Mouse (Mus musculus) midbrain, embryonic 14.5 days (tissue): ENCODE results near the gene Apba3. TPM values are rescaled to one million over a fixed set of nuclear protein-coding genes. Genes with fewer than 3 reads are reported as not detected.

Source experiments
- ATAC-seq: fragments of 200-750 bp; cut with Nextera tagmentation; 2 replicates; pipeline ENCODE4 v1.8.0; 2017; ENCODE audit warnings: moderate number of reproducible peaks, moderate library complexity; ENCODE audit not compliant: low FRiP score, low TSS enrichment
- DNase-seq: peaks from one replicate; pipeline ENCODE4 v3.0.0-alpha.2; 2015
- H3K27ac ChIP-seq: fragments of 300-500 bp; sonication (generic); replicated peaks from 2 replicates; pipeline ENCODE4 v1.5.1; 2014; ENCODE audit warnings: mild to moderate bottlenecking, low read depth, low read length, moderate library complexity
- H3K27me3 ChIP-seq: fragments of 300-500 bp; sonication (generic); 2 replicates; pipeline ENCODE4 v1.6.1; 2014; ENCODE audit warnings: low read length, control low read depth, mixed read lengths; ENCODE audit not compliant: control insufficient read depth, insufficient read depth
- H3K36me3 ChIP-seq: fragments of 300-500 bp; sonication (generic); 2 replicates; pipeline ENCODE4 v1.6.1; 2014; ENCODE audit warnings: low read length, control low read depth; ENCODE audit not compliant: control insufficient read depth, insufficient read depth
- H3K4me1 ChIP-seq: fragments of 300-500 bp; sonication (generic); 2 replicates; pipeline ENCODE4 v1.6.1; 2014; ENCODE audit warnings: mild to moderate bottlenecking, antibody characterized with exemption, low read length, control low read depth; ENCODE audit not compliant: control insufficient read depth, insufficient read depth
- H3K4me2 ChIP-seq: fragments of 300-500 bp; sonication (generic); 2 replicates; pipeline ENCODE4 v1.6.1; 2014; ENCODE audit warnings: mild to moderate bottlenecking, low read length, moderate library complexity
- H3K4me3 ChIP-seq: fragments of 300-500 bp; sonication (generic); replicated peaks from 2 replicates; pipeline ENCODE4 v1.5.1; 2014; ENCODE audit warnings: low read depth, low read length
- H3K9ac ChIP-seq: fragments of 300-500 bp; sonication (generic); replicated peaks from 2 replicates; pipeline ENCODE4 v1.6.1; 2014; ENCODE audit warnings: mild to moderate bottlenecking, low read length, moderate library complexity
- H3K9me3 ChIP-seq: fragments of 300-500 bp; sonication (generic); 2 replicates; pipeline ENCODE4 v1.6.1; 2016; ENCODE audit warnings: low read length, control low read depth, mixed read lengths; ENCODE audit not compliant: control insufficient read depth
- WGBS: fragments of 180-500 bp; shearing (Covaris S2); extraction: QIAGEN DNeasy Blood & Tissue Kit; methylation state at CpG from one replicate; pipeline ENCODE4 v1.1.7; 2014; 5-methylcytosine and 5-hydroxymethylcytosine counted together
- polyA plus RNA-seq: library from polyadenylated mRNA; unstranded; fragments of >200 nt; fragmentation: Nextera tagmentation; extraction: Ambion mirVana; gene quantifications from 2 replicates; pipeline ENCODE4 v1.2.1, GENCODE M21; 2014

Apba3 gene
- polyA plus RNA-seq, 1 experiment from 2014 or later, result 25.1 TPM

GRCm38 (mm10) chr10:81297845-81298244, 31.1 kb downstream of the Apba3 start:
- DNase-seq, result no peak
- H3K9me3 ChIP-seq, result no peaks in the 10 kb centered on the region
- no peak overlapping the region for H3K27ac ChIP-seq

GRCm38 (mm10) chr10:81298369-81299100, 31.8 kb downstream of the Apba3 start:
- 96% methylated on average over 17 of the region's 17 CpGs for WGBS
- Histone ChIP-seq H3K9ac (no peak overlapping the region), H3K4me2 (no peak overlapping the region), H3K36me3 (no peaks in the 10 kb centered on the region), H3K4me3 (no peak overlapping the region), H3K27ac (no peak overlapping the region), H3K27me3 (no peaks in the 10 kb centered on the region), H3K9me3 (no peaks in the 10 kb centered on the region), H3K4me1 (peaks cover 23% of the 10 kb centered on the region)
- ATAC-seq (no peak), DNase-seq (no peak)

More at GRCm38 (mm10) chr10:81297845-81298244, 31.1 kb downstream of the Apba3 start:
- H3K27me3 ChIP-seq, result no peaks in the 10 kb centered on the region
- no peaks in the 10 kb centered on the region for H3K36me3 ChIP-seq
- no peak overlapping the region for H3K4me3 ChIP-seq
- ATAC-seq, result no peak
- peaks cover 23% of the 10 kb centered on the region for H3K4me1 ChIP-seq
- H3K9ac ChIP-seq, result no peak overlapping the region
- 91% methylated on average over 10 of the region's 10 CpGs for WGBS
- H3K4me2 ChIP-seq, result no peak overlapping the region

- no peaks in the 10 kb centered on the region for H3K36me3 ChIP-seq
- no peaks in the 10 kb centered on the region for H3K9me3 ChIP-seq
- ATAC-seq (no peak), DNase-seq (no peak)
- no peak overlapping the region for H3K27ac ChIP-seq
- H3K4me3 ChIP-seq, result no peak overlapping the region
- WGBS, result 90% methylated on average over 14 of the region's 14 CpGs
- H3K27me3 ChIP-seq, result no peaks in the 10 kb centered on the region
- H3K9ac ChIP-seq, result no peak overlapping the region
- no peak overlapping the region for H3K4me2 ChIP-seq
- H3K4me1 ChIP-seq, result peaks cover 12% of the 10 kb centered on the region
Measured at GRCm38 (mm10) chr10:81299585-81300351, 33.0 kb downstream of the Apba3 start.

GRCm38 (mm10) chr10:81300352-81300907, 33.7 kb downstream of the Apba3 start:
- Histone ChIP-seq H3K27ac (no peak overlapping the region), H3K4me2 (no peak overlapping the region), H3K9me3 (no peaks in the 10 kb centered on the region), H3K9ac (no peak overlapping the region), H3K4me1 (peaks cover 5% of the 10 kb centered on the region; the same call in 1 of the 2 replicates), H3K27me3 (no peaks in the 10 kb centered on the region), H3K36me3 (no peaks in the 10 kb centered on the region), H3K4me3 (no peak overlapping the region)
- 85% methylated on average over 9 of the region's 9 CpGs for WGBS
- ATAC-seq, result no peak
- DNase-seq, result no peak

GRCm38 (mm10) chr10:81301321-81301720, 34.6 kb downstream of the Apba3 start:
- H3K4me2 ChIP-seq, result no peak overlapping the region
- no peaks in the 10 kb centered on the region for H3K9me3 ChIP-seq
- no peak overlapping the region for H3K9ac ChIP-seq
- ATAC-seq, result no peak
- no peaks in the 10 kb centered on the region for H3K27me3 ChIP-seq
- WGBS, result 82% methylated on average over 9 of the region's 9 CpGs
- DNase-seq, result no peak
- H3K27ac ChIP-seq, result no peak overlapping the region
- no peak overlapping the region for H3K4me3 ChIP-seq
- H3K36me3 ChIP-seq, result peaks cover 7% of the 10 kb centered on the region
- no peaks in the 10 kb centered on the region for H3K4me1 ChIP-seq

GRCm38 (mm10) chr10:81302288-81302687, 35.5 kb downstream of the Apba3 start:
- H3K27me3 ChIP-seq, result no peaks in the 10 kb centered on the region
- H3K9ac ChIP-seq, result no peak overlapping the region; the same call in 1 of the 2 replicates
- peaks cover 17% of the 10 kb centered on the region for H3K36me3 ChIP-seq
- no peak overlapping the region for H3K27ac ChIP-seq
- H3K9me3 ChIP-seq, result no peaks in the 10 kb centered on the region
- 81% methylated on average over 4 of the region's 4 CpGs for WGBS
- no peak overlapping the region for H3K4me3 ChIP-seq
- H3K4me1 ChIP-seq, result no peaks in the 10 kb centered on the region
- ATAC-seq (no peak), DNase-seq (no peak)
- no peak overlapping the region for H3K4me2 ChIP-seq

- H3K27ac ChIP-seq, result no peak overlapping the region
- no peaks in the 10 kb centered on the region for H3K27me3 ChIP-seq
- DNase-seq (no peak), ATAC-seq (no peak)
- H3K9ac ChIP-seq, result no peak overlapping the region; the same call in 1 of the 2 replicates
- 75% methylated on average over 14 of the region's 14 CpGs for WGBS
- H3K4me2 ChIP-seq, result no peak overlapping the region
- no peak overlapping the region for H3K4me3 ChIP-seq
- H3K36me3 ChIP-seq, result peaks cover 22% of the 10 kb centered on the region
- H3K9me3 ChIP-seq, result no peaks in the 10 kb centered on the region
- no peaks in the 10 kb centered on the region for H3K4me1 ChIP-seq
Measured at GRCm38 (mm10) chr10:81302781-81303218, 36.0 kb downstream of the Apba3 start.

- Histone ChIP-seq H3K27me3 (no peaks in the 10 kb centered on the region), H3K4me2 (no peak overlapping the region), H3K9ac (no peak overlapping the region; the same call in 1 of the 2 replicates), H3K4me1 (no peaks in the 10 kb centered on the region), H3K27ac (no peak overlapping the region), H3K36me3 (peaks cover 26% of the 10 kb centered on the region), H3K9me3 (no peaks in the 10 kb centered on the region), H3K4me3 (no peak overlapping the region)
- no peak for DNase-seq
- 79% methylated on average over 10 of the region's 10 CpGs for WGBS
- no peak for ATAC-seq
Measured at GRCm38 (mm10) chr10:81303258-81303657, 36.5 kb downstream of the Apba3 start.
